Mouse (Mus musculus): ENCODE measurements at regions not wholly inside any gene's neighbourhood (a gene's known extent, or its start where the extent isn't known, plus 50 kb on each side); places are given as distances from the start of the nearest gene placed in this dataset.

- TF ChIP-seq CTCF (IDR thresholded peaks at IDR 0.05; ENCODE audit: low read depth) (no peak), EP300 (optimal IDR thresholded peaks at IDR 0.05) (no peak)
Observed at GRCm38 (mm10) chr6:140360996-140361395, 62.9 kb upstream of the Plekha5 start.

Data from stomach, postnatal 0 days (tissue).